Mouse (Mus musculus) MN1 (cell line): ENCODE measurements around the gene Olfr860.
"Not testable (repeated sequence)": the region's sequence is repeated elsewhere in the genome, so short reads cannot be mapped to it uniquely, and the experiment has no call there.

Experiments used
- DNase-seq: peaks from one replicate; pipeline ENCODE4 v3.0.0-alpha.2; 2016; ENCODE audit warnings: low spot score

Gene Olfr860

GRCm38 (mm10) chr9:19849647-19850046 lies at the start of gene Olfr860:
Gene Olfr860, minus strand, starts transcription at chr9:19849747.
- DNase-seq = no peak

DNA sequence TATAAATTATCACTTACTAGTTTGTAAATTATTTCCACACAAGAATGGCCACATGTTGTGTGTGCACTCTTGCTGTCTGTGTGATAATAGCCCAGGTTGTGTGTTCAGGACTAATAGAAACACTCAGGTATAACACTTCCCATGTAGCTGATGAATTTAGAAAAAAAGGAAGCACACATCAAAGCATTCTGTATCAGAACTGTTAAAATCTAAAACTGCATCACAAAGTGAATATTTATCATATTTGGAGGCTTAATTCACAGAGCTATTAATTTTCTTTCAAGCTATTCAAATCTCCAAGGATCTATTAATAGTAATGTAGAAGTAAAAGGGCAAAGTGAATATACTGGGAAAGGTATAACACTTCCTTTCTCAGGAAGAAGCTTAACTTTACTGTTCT lies 38.4 kb upstream of the Olfr860 start, which contains the start of gene Olfr862:
Gene Olfr862, minus strand, starts transcription at position 101 of the 400 bp plus-strand sequence.
- DNase-seq = no peak

GRCm38 (mm10) chr9:19804606-19805005 lies 44.9 kb downstream of the Olfr860 start, which contains the start of gene Olfr859:
Gene Olfr859, plus strand, starts transcription at chr9:19804906.
- not testable (repeated sequence) for DNase-seq

- no peak for DNase-seq
Observed at GRCm38 (mm10) chr9:19803000-19803399, 46.5 kb downstream of the Olfr860 start.
